Mouse (Mus musculus): Measurements from ENCODE around the gene Phldb1. TPM values are rescaled to one million over a fixed set of nuclear protein-coding genes. Genes with fewer than 3 reads are reported as not detected.
"Not testable (repeated sequence)": the region's sequence is repeated elsewhere in the genome, so short reads cannot be mapped to it uniquely, and the experiment has no call there.

Phldb1 gene
- polyA plus RNA-seq, 1 experiment from 2014 or later = 21.4 TPM

DNA sequence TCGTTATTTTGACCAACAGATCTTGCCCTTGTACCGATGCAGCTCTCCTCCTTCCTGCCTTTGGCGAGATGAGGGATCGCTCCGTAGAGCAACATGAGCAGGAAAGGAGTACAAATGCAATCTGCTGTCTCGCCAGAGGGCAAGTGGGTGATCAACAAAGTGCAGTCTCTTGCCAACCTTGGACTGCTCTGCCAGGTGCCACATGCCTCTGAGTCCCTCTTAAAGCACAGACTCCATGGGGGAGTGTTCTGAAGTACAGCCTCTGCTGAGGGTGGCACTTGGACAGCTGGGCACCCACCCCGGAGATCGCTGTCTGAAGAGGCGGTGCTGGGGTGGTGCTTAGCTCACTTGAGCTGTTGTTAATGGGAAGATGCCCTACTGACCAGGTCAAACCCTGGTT, 96.3 kb downstream of the Phldb1 start:
- peaks cover 57% of the 10 kb centered on the region for H3K36me3 ChIP-seq (ENCODE audit: control insufficient read depth, insufficient read depth, low read length)
- not testable (repeated sequence) for H3K9me3 ChIP-seq (ENCODE audit: control insufficient read depth, low read length); H3K27ac ChIP-seq (ENCODE audit: low read depth); H3K4me2 ChIP-seq (ENCODE audit: low read length); ATAC-seq (replicated peaks; ENCODE audit: low FRiP score, low TSS enrichment, low read depth); H3K4me3 ChIP-seq (ENCODE audit: low read depth, low read length); H3K4me1 ChIP-seq (replicated peaks; ENCODE audit: control insufficient read depth, insufficient read depth, low read length); DNase-seq (ENCODE audit: low spot score); H3K27me3 ChIP-seq (replicated peaks; ENCODE audit: control insufficient read depth, insufficient read depth, low read length); H3K9ac ChIP-seq (ENCODE audit: low read length)
- WGBS = 95% methylated on average over 9 of the region's 9 CpGs

DNA sequence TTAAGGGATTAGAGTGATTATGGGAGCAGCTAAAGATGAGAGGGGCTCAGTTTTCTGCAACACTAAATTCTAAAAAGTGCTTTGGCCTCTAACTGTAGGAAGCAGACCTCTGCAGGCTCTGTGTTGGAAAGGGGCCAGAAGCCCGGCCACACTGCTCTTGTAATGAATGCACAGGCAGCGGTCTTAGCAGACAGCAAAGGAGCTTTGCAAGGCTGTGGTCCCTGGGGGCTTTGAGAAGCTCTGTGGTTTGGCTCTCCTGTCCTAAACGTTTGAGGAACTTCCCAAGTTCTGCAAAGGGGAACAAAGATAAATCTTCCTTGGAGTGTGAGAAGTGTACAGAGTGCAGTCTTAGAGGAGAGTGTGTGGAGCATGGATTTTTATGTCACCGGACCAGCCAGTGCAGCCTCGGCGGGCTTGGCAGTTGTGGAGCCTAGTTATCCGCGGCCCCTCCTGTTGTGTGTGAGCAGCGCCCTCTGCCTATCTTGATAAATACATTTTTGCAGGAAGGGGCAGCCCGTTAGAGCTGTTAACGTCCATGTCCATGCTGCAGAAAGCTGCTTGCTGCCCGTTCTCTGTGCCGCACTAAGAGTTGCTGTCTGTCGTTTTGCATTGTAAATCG, 97.3 kb downstream of the Phldb1 start:
- Histone ChIP-seq H3K4me1 (replicated peaks; ENCODE audit: control insufficient read depth, insufficient read depth, low read length) (no peaks in the 10 kb centered on the region), H3K9me3 (ENCODE audit: control insufficient read depth, low read length) (0 out of 2 replicates have a peak, but pooled peaks cover 2% of the 10 kb centered on the region), H3K9ac (ENCODE audit: low read length) (no peak overlapping the region), H3K4me3 (ENCODE audit: low read depth, low read length) (no peak overlapping the region), H3K27ac (ENCODE audit: low read depth) (no peak overlapping the region), H3K36me3 (ENCODE audit: control insufficient read depth, insufficient read depth, low read length) (peaks cover 67% of the 10 kb centered on the region), H3K4me2 (ENCODE audit: low read length) (no peak overlapping the region), H3K27me3 (replicated peaks; ENCODE audit: control insufficient read depth, insufficient read depth, low read length) (no peaks in the 10 kb centered on the region)
- WGBS = 75% methylated on average over 15 of the region's 15 CpGs
- DNase-seq (ENCODE audit: low spot score) (no peak), ATAC-seq (replicated peaks; ENCODE audit: low FRiP score, low TSS enrichment, low read depth) (no peak)

Other genes with a start within 250 kb of the Phldb1 start
- 0.82 and 0.89 TPM in 2 replicates for gene Cxcr5, start 173.3 kb downstream of the Phldb1 start, polyA plus RNA-seq (2014; fragmentation: Nextera tagmentation; extraction: Ambion mirVana)
- gene Ddx6, start 130.3 kb downstream of the Phldb1 start, polyA plus RNA-seq (2014; fragmentation: Nextera tagmentation; extraction: Ambion mirVana) = 17.6 and 17.8 TPM in 2 replicates
- gene Treh, start 62.0 kb downstream of the Phldb1 start, polyA plus RNA-seq (2014; fragmentation: Nextera tagmentation; extraction: Ambion mirVana) = not detected in 2 replicates
- 188 and 192 TPM in 2 replicates for gene Arcn1, start 32.6 kb upstream of the Phldb1 start, polyA plus RNA-seq (2014; fragmentation: Nextera tagmentation; extraction: Ambion mirVana)
- gene Ift46, start 32.7 kb upstream of the Phldb1 start, polyA plus RNA-seq (2014; fragmentation: Nextera tagmentation; extraction: Ambion mirVana) = 87.8 and 96.0 TPM in 2 replicates
- 3.3 and 3.9 TPM in 2 replicates for gene Tmem25, start 64.1 kb upstream of the Phldb1 start, polyA plus RNA-seq (2014; fragmentation: Nextera tagmentation; extraction: Ambion mirVana)
- 1.5 and 2.7 TPM in 2 replicates for gene Ttc36, start 67.9 kb upstream of the Phldb1 start, polyA plus RNA-seq (2014; fragmentation: Nextera tagmentation; extraction: Ambion mirVana)
- gene Kmt2a, start 146.1 kb upstream of the Phldb1 start, polyA plus RNA-seq (2014; fragmentation: Nextera tagmentation; extraction: Ambion mirVana) = 10.4 and 14.7 TPM in 2 replicates
- gene Atp5l, start 185.5 kb upstream of the Phldb1 start, polyA plus RNA-seq (2014; fragmentation: Nextera tagmentation; extraction: Ambion mirVana) = 722 and 905 TPM in 2 replicates
- 28.0 and 31.3 TPM in 2 replicates for gene Ube4a, start 230.4 kb upstream of the Phldb1 start, polyA plus RNA-seq (2014; fragmentation: Nextera tagmentation; extraction: Ambion mirVana)
- 0.35 and 0.55 TPM in 2 replicates for gene Cd3g, start 245.2 kb upstream of the Phldb1 start, polyA plus RNA-seq (2014; fragmentation: Nextera tagmentation; extraction: Ambion mirVana)
- not detected in 2 replicates for gene Cd3d, start 246.6 kb upstream of the Phldb1 start, polyA plus RNA-seq (2014; fragmentation: Nextera tagmentation; extraction: Ambion mirVana)

Measured in intestine, embryonic 14.5 days (tissue).